Mouse (Mus musculus) CH12.LX (cell line): Measurements from ENCODE around the gene Gm20388. TPM values are rescaled to one million over a fixed set of nuclear protein-coding genes. Genes with fewer than 3 reads are reported as not detected.

Source experiments
- DNase-seq: peaks from one replicate; pipeline ENCODE4 v3.0.0-alpha.2; 2013; ENCODE audit errors: extremely low read depth
- H3K27ac ChIP-seq: 2 replicates; pipeline ENCODE4 v1.5.1; 2012; ENCODE audit warnings: low read depth, mild to moderate bottlenecking, control low read depth, moderate library complexity; ENCODE audit not compliant: insufficient read depth
- H3K27me3 ChIP-seq: replicated peaks from 2 replicates; pipeline ENCODE3; 2012; ENCODE audit warnings: inconsistent platforms
- H3K36me3 ChIP-seq, 2 experiments: replicated peaks in 1 of 2; 2 replicates each; pipeline versions ENCODE3 to v1.6.1; 2012; ENCODE audit warnings: inconsistent platforms in 1 of 2, low read length in 1 of 2, mild to moderate bottlenecking in 1 of 2, mixed read lengths in 1 of 2, moderate library complexity in 1 of 2; ENCODE audit not compliant: control insufficient read depth in 1 of 2, insufficient read depth in 1 of 2
- H3K4me1 ChIP-seq, 2 experiments: 2 replicates each; pipeline ENCODE4 v1.6.1; 2012; ENCODE audit warnings: inconsistent platforms in 1 of 2, moderate library complexity in 1 of 2; ENCODE audit not compliant: insufficient read depth in 2 of 2, control insufficient read depth in 1 of 2
- H3K4me2 ChIP-seq: 2 replicates; pipeline ENCODE4 v1.6.1; 2012; ENCODE audit warnings: low read depth, mild to moderate bottlenecking, control low read depth; ENCODE audit not compliant: poor library complexity, insufficient read depth, severe bottlenecking
- H3K4me3 ChIP-seq, 3 experiments: fragments of 150-350 bp in 1 of 3; sonication (generic) in 1 of 3; replicated peaks in 1 of 3; 2 replicates each; pipeline versions ENCODE3 to v1.5.1; 2011 to 2012; ENCODE audit warnings: low read depth in 2 of 3, low read length in 2 of 3, mild to moderate bottlenecking in 2 of 3, moderate library complexity in 2 of 3, control low read depth in 1 of 3, improper control_type of control experiment in 1 of 3, inconsistent platforms in 1 of 3, mixed read lengths in 1 of 3; ENCODE audit not compliant: poor library complexity in 1 of 3
- H3K79me2 ChIP-seq: replicated peaks from 2 replicates; pipeline ENCODE4 v1.6.1; 2012; ENCODE audit warnings: mild to moderate bottlenecking, moderate library complexity; ENCODE audit not compliant: control insufficient read depth, poor library complexity, insufficient read depth, severe bottlenecking; ENCODE audit errors: extremely low read depth
- H3K9ac ChIP-seq: 2 replicates; pipeline ENCODE4 v1.6.1; 2012; ENCODE audit warnings: low read depth, mild to moderate bottlenecking, control low read depth, moderate library complexity; ENCODE audit not compliant: insufficient read depth
- H3K9me3 ChIP-seq: replicated peaks from 2 replicates; pipeline ENCODE3; 2012; ENCODE audit warnings: low read length, inconsistent platforms, mixed read lengths
- E2F4 ChIP-seq: IDR thresholded peaks from 2 replicates; pipeline ENCODE4 v1.6.1; 2011; ENCODE audit warnings: low read depth, low read length, improper control_type of control experiment; ENCODE audit not compliant: insufficient replicate concordance
- ELF1 ChIP-seq: IDR thresholded peaks from 2 replicates; pipeline ENCODE4 v1.6.1; 2014; ENCODE audit warnings: low read depth, mild to moderate bottlenecking, inconsistent platforms, low read length, improper control_type of control experiment
- GABPA ChIP-seq: IDR thresholded peaks from 2 replicates; pipeline ENCODE4 v1.6.1; 2012; ENCODE audit warnings: low read depth, low read length, improper control_type of control experiment, inconsistent platforms; ENCODE audit not compliant: insufficient replicate concordance
- RAD21 ChIP-seq: IDR thresholded peaks from 2 replicates; pipeline ENCODE4 v1.6.1; 2011; ENCODE audit warnings: low read depth, mild to moderate bottlenecking, low read length, improper control_type of control experiment, moderate library complexity
- RCOR1 ChIP-seq: conservative IDR thresholded peaks from 2 replicates; pipeline ENCODE4 v1.6.1; 2012; ENCODE audit warnings: low read depth, mild to moderate bottlenecking, inconsistent platforms, low read length, improper control_type of control experiment
- SMC3 ChIP-seq: IDR thresholded peaks from 2 replicates; pipeline ENCODE4 v1.6.1; 2011; ENCODE audit warnings: low read depth, low read length, improper control_type of control experiment
- USF1 ChIP-seq: IDR thresholded peaks from 2 replicates; pipeline ENCODE4 v1.6.1; 2014; ENCODE audit warnings: low read depth, mild to moderate bottlenecking, inconsistent platforms, low read length, improper control_type of control experiment
- ZC3H11A ChIP-seq: IDR thresholded peaks from 2 replicates; pipeline ENCODE4 v1.6.1; 2012; ENCODE audit warnings: low read depth, mild to moderate bottlenecking, inconsistent platforms, low read length, improper control_type of control experiment
- dilution Hi-C: fragments of 300-500 bp; cut with MboI; formaldehyde crosslinking; loops from 2 replicates; pipeline ENCODE4 v1.14.3; 2020; ENCODE audit warnings: low sequenced_read_pairs; ENCODE audit not compliant: extremely low pct_unique_long_range_greater_than_20kb, extremely low pct_ligation_motif_present
- in situ Hi-C: fragments of 300-500 bp; cut with MboI; formaldehyde crosslinking; loops from 3 replicates; pipeline ENCODE4 v1.14.3; 2019; ENCODE audit warnings: low sequenced_read_pairs, low pct_ligation_motif_present, low pct_unique_long_range_greater_than_20kb, mixed read lengths
- polyA plus RNA-seq: library from polyadenylated mRNA; unstranded; fragments of >175 nt; gene quantifications from 2 replicates; pipeline ENCODE4 v1.2.1, GENCODE M21; 2012; ENCODE audit warnings: low read depth; ENCODE audit not compliant: insufficient read length
- total RNA-seq, 2 experiments: library from RNA; depleted of rRNA; stranded (reverse); fragments of 300-350 nt in 1 of 2; fragments of >200 nt in 1 of 2; gene quantifications; 2 replicates each; pipeline ENCODE4 v1.2.3; 2012 to 2014

Gene Gm20388
- total and polyA plus RNA-seq, 3 experiments: 14.8 to 26.3 (median 22.2) TPM

GRCm38 (mm10) chr8:121300501-121301411, 1390.1 kb downstream of the Gm20388 start:
- no peak overlapping the region for H3K4me3 ChIP-seq
- no peaks in the 10 kb centered on the region for H3K36me3 ChIP-seq
- in situ Hi-C loops (no loop called here), dilution Hi-C loops (no loop called here)
- DNase-seq: no peak
- H3K4me2 ChIP-seq: no peak overlapping the region
- H3K27me3 ChIP-seq: peaks cover 81% of the 10 kb centered on the region
- no peaks in the 10 kb centered on the region for H3K79me2 ChIP-seq
- H3K9me3 ChIP-seq: peaks cover 4% of the 10 kb centered on the region
- H3K27ac ChIP-seq: no peak overlapping the region
- TF ChIP-seq ZC3H11A: no peak
- no peak overlapping the region for H3K9ac ChIP-seq
- peaks cover 0 to 4% of the 10 kb centered on the region in 2 experiments; a peak in 1 of 4 replicates for H3K4me1 ChIP-seq

DNA sequence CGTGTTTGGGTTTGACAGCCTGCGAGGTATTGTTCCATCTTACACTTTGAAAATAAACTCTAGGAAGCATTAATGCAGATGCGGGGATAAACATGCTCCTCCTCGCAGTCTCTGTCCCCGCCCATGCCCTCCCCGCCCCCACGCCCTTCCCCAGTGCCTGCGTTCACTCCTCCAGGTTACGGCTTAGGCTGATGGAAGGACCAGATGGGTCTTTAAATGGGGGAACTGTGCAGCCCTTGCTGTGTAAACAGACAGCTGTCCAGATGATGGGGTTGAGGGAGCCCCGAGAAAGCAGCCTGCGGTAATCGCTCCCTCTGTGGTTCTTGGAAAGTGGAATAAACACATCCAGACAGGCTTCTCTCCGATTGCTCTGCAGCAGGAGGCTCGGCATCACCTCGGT, 1390.8 kb downstream of the Gm20388 start:
- dilution Hi-C loops (no loop called here), in situ Hi-C loops (no loop called here)
- H3K9ac ChIP-seq: no peak overlapping the region
- H3K9me3 ChIP-seq: peaks cover 4% of the 10 kb centered on the region
- peaks cover 0 to 4% of the 10 kb centered on the region in 2 experiments; a peak in 1 of 4 replicates for H3K4me1 ChIP-seq
- H3K36me3 ChIP-seq: no peaks in the 10 kb centered on the region
- H3K4me3 ChIP-seq: no peak overlapping the region
- peaks cover 81% of the 10 kb centered on the region for H3K27me3 ChIP-seq
- no peak overlapping the region for H3K27ac ChIP-seq
- no peaks in the 10 kb centered on the region for H3K79me2 ChIP-seq
- TF ChIP-seq E2F4 (no peak), RCOR1 (no peak), SMC3 (no peak), USF1 (no peak), GABPA (no peak), RAD21 (no peak)
- TF ChIP-seq, all 38 proteins: peak for 0
- no peak overlapping the region for H3K4me2 ChIP-seq
- no peak for DNase-seq

DNA sequence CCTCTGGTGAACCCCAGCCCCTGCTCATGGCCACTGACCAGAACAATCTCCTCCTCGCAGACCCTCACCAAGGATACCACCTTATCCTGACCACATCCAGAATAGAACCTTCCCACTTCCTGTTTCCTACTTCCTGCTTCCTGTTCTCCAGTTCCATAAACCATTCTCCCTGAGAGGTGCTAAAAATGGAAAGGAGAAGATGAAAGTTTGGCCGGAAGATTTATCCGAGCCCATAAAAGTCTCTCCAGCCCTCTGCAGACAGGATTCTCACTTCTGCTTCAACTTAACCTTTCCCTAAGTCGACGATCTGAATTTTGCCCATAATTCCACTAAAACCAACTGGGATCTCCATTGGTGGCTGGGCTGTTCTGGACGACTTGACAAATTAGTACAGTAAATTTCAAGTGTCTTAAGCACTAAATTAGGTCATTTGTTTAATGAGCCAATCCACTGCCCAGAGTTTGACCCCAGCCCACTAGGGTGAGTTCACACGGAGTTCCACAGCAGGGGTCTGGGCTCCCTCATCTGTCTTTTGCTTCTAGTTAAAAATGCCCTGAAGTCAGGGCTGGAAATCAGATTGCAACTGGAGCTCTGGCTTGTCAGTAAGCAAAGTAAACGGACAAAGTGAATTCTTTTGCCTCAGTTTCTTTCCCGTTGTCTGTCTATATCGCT, 1391.5 kb downstream of the Gm20388 start:
- dilution Hi-C loops: no loop called here
- in situ Hi-C loops: no loop called here
- Histone ChIP-seq H3K79me2 (no peaks in the 10 kb centered on the region), H3K9me3 (peaks cover 4% of the 10 kb centered on the region), H3K27me3 (peaks cover 79% of the 10 kb centered on the region), H3K36me3 (no peaks in the 10 kb centered on the region), H3K4me3 (no peak overlapping the region)
- peak; percentile 33; the same call in 1 of the 2 replicates for TF ChIP-seq ELF1
- TF ChIP-seq ZC3H11A: no peak
- TF ChIP-seq, all 38 proteins: peak for 1
- H3K27ac ChIP-seq: no peak overlapping the region
- peaks cover 0 to 4% of the 10 kb centered on the region in 2 experiments; a peak in 1 of 4 replicates for H3K4me1 ChIP-seq
- no peak overlapping the region for H3K4me2 ChIP-seq
- no peak overlapping the region for H3K9ac ChIP-seq
- DNase-seq: no peak
